In the genomic region with DNA sequence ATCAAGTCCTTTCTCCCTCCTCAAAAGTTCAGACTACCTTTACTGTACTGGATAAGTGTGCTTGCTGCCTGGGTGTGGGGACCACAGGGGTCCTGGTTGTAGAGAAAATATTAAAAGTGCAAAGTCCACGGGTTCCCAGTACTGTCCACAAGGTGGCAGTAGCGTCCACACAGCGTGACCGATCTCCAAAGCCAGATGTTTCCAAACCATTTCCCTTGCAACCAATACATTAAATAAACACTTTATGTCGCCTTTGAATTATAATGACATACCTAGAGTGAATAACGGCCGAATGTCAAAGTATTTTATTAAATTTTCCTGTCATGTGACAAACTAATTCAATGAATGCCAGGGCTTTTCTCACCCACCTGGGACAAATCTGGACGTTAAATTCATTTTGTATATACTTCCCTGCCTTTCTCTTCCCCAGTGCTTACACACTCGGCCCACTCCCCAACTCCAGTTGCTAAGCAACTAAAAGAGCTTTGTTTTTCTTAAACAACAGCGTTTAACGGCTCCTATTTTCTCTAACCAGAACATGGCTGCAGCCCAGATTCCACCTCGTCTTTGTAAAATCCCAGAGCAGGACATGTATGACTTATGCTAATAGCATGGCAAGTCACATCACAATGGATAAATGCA, we compare ENCODE assay signal across 8 mouse cellular contexts. TPM values are rescaled to one million over a fixed set of nuclear protein-coding genes. Genes with fewer than 3 reads are reported as not detected.
DNase-seq lines count a peak whose midpoint lies in the region; ATAC-seq and TF ChIP-seq lines count a peak whose summit lies in the region.

No protein-coding gene starts in this region.

- H3K4me1 ChIP-seq in thymus, adult 2 months (replicated peaks; ENCODE audit: control insufficient read depth, insufficient read depth, low read length), result no peaks in the 10 kb centered on the region
- H3K4me1 ChIP-seq in bone marrow macrophage, adult 2 months (ENCODE audit: control insufficient read depth, insufficient read depth, low read length), result no peaks in the 10 kb centered on the region
- H3K4me1 ChIP-seq in forebrain, embryonic 10.5 days, result 0 out of 2 replicates have a peak, but pooled peaks cover 6% of the 10 kb centered on the region
- H3K4me1 ChIP-seq in hindbrain, embryonic 10.5 days (replicated peaks), result no peaks in the 10 kb centered on the region
- no peaks in the 10 kb centered on the region for H3K4me1 ChIP-seq in midbrain, embryonic 11.5 days (ENCODE audit: control insufficient read depth, insufficient read depth, low read length)
- H3K4me1 ChIP-seq in stomach, postnatal 0 days (replicated peaks; ENCODE audit: control insufficient read depth, insufficient read depth), result no peaks in the 10 kb centered on the region

- intact Hi-C loops in left cerebral cortex, postnatal 25 days (cut with DNase I), result loop anchor here (5.0 kb wide), 3 partner anchors 128 to 313 kb away; no protein-coding TSS in a partner anchor

- H3K9me3 ChIP-seq in forebrain, embryonic 10.5 days, result no peaks in the 10 kb centered on the region
- H3K9me3 ChIP-seq in hindbrain, embryonic 10.5 days, result no peaks in the 10 kb centered on the region
- H3K9me3 ChIP-seq in midbrain, embryonic 11.5 days (ENCODE audit: control insufficient read depth, low read length), result no peaks in the 10 kb centered on the region
- no peaks in the 10 kb centered on the region for H3K9me3 ChIP-seq in stomach, postnatal 0 days (ENCODE audit: control insufficient read depth, low read length)

- H3K36me3 ChIP-seq in thymus, adult 2 months (ENCODE audit: control insufficient read depth, insufficient read depth, low read length), result no peaks in the 10 kb centered on the region
- H3K36me3 ChIP-seq in forebrain, embryonic 10.5 days (replicated peaks), result no peaks in the 10 kb centered on the region
- H3K36me3 ChIP-seq in hindbrain, embryonic 10.5 days, result no peaks in the 10 kb centered on the region
- H3K36me3 ChIP-seq in midbrain, embryonic 11.5 days (ENCODE audit: control insufficient read depth, insufficient read depth, low read length), result no peaks in the 10 kb centered on the region
- no peaks in the 10 kb centered on the region for H3K36me3 ChIP-seq in stomach, postnatal 0 days (ENCODE audit: control insufficient read depth, insufficient read depth, low read length)

- DNase-seq in thymus, adult 2 months, result peak; percentile 28
- no peak for DNase-seq in thymus, adult 18-20 months
- DNase-seq in forebrain, embryonic 10.5 days (ENCODE audit: extremely low spot score, low spot score), result peak; percentile 54
- peak; percentile 58 for DNase-seq in hindbrain, embryonic 10.5 days (ENCODE audit: low spot score)
- peak; percentile 31 to 36 for DNase-seq in left cerebral cortex, postnatal 25 days (ENCODE audit: low spot score in 2 of 2)
- peak; percentile 96 for DNase-seq in midbrain, embryonic 11.5 days (ENCODE audit: low spot score, missing footprints)
- peak; percentile 59 for DNase-seq in stomach, postnatal 0 days (ENCODE audit: low spot score)

- no peak overlapping the region for H3K4me3 ChIP-seq in thymus, adult 2 months (ENCODE audit: control insufficient read depth, insufficient read depth, low read length)
- no peak overlapping the region for H3K4me3 ChIP-seq in bone marrow macrophage, adult 2 months (ENCODE audit: insufficient read depth, low read length)
- no peak overlapping the region for H3K4me3 ChIP-seq in forebrain, embryonic 10.5 days
- no peak overlapping the region for H3K4me3 ChIP-seq in hindbrain, embryonic 10.5 days
- no peak overlapping the region for H3K4me3 ChIP-seq in midbrain, embryonic 11.5 days (ENCODE audit: low read depth, low read length)
- H3K4me3 ChIP-seq in stomach, postnatal 0 days (ENCODE audit: low read depth, low read length), result no peak overlapping the region

- 10% methylated on average over 12 of the region's 12 CpGs for WGBS in thymus, adult 2 months
- WGBS in forebrain, embryonic 10.5 days, result 24% methylated on average over 12 of the region's 12 CpGs
- WGBS in hindbrain, embryonic 10.5 days, result 21% methylated on average over 12 of the region's 12 CpGs
- 21% methylated on average over 12 of the region's 12 CpGs for WGBS in midbrain, embryonic 11.5 days
- WGBS in stomach, postnatal 0 days, result 10% methylated on average over 12 of the region's 12 CpGs

- H3K9ac ChIP-seq in midbrain, embryonic 11.5 days (ENCODE audit: low read length), result no peak overlapping the region
- H3K9ac ChIP-seq in stomach, postnatal 0 days (ENCODE audit: low read length), result no peak overlapping the region

- ATAC-seq in midbrain, embryonic 11.5 days (ENCODE audit: low FRiP score), result peak; percentile 71
- ATAC-seq in stomach, postnatal 0 days (ENCODE audit: low FRiP score, low TSS enrichment), result peak; percentile 54; the same call in 1 of the 2 replicates

- no peak overlapping the region for H3K27ac ChIP-seq in thymus, adult 2 months (ENCODE audit: control insufficient read depth, insufficient read depth, low read length)
- H3K27ac ChIP-seq in bone marrow macrophage, adult 2 months (ENCODE audit: insufficient read depth, low read depth, low read length), result no peak overlapping the region
- no peak overlapping the region for H3K27ac ChIP-seq in forebrain, embryonic 10.5 days
- no peak overlapping the region for H3K27ac ChIP-seq in hindbrain, embryonic 10.5 days
- H3K27ac ChIP-seq in midbrain, embryonic 11.5 days (ENCODE audit: low read depth, low read length), result no peak overlapping the region
- H3K27ac ChIP-seq in stomach, postnatal 0 days (replicated peaks), result no peak overlapping the region

- no peak for TF ChIP-seq CTCF in thymus, adult 2 months (IDR thresholded peaks at IDR 0.05; ENCODE audit: borderline replicate concordance, control insufficient read depth, extremely low read depth, insufficient read depth, low read length, poor library complexity)
- TF ChIP-seq CTCF in bone marrow macrophage, adult 2 months (IDR thresholded peaks at IDR 0.05; ENCODE audit: low read depth, low read length), result peak; percentile 86
- TF ChIP-seq CTCF in stomach, postnatal 0 days (IDR thresholded peaks at IDR 0.05; ENCODE audit: low read depth), result peak; percentile 97

- peak; percentile 43 for TF ChIP-seq EP300 in stomach, postnatal 0 days (optimal IDR thresholded peaks at IDR 0.05)

- H3K27me3 ChIP-seq in thymus, adult 2 months (ENCODE audit: control insufficient read depth, insufficient read depth, low read length), result no peaks in the 10 kb centered on the region
- H3K27me3 ChIP-seq in forebrain, embryonic 10.5 days (ENCODE audit: poor library complexity, severe bottlenecking), result no peaks in the 10 kb centered on the region
- no peaks in the 10 kb centered on the region for H3K27me3 ChIP-seq in hindbrain, embryonic 10.5 days (ENCODE audit: insufficient read depth, poor library complexity, severe bottlenecking)
- H3K27me3 ChIP-seq in midbrain, embryonic 11.5 days (ENCODE audit: control insufficient read depth, insufficient read depth, low read length), result no peaks in the 10 kb centered on the region
- no peaks in the 10 kb centered on the region for H3K27me3 ChIP-seq in stomach, postnatal 0 days (ENCODE audit: control insufficient read depth, insufficient read depth, low read length)

- no peak overlapping the region for H3K4me2 ChIP-seq in midbrain, embryonic 11.5 days
- H3K4me2 ChIP-seq in stomach, postnatal 0 days (replicated peaks; ENCODE audit: low read depth), result peak overlapping the region; percentile 35

- no peak for TF ChIP-seq POLR2A in thymus, adult 2 months (IDR thresholded peaks at IDR 0.05; ENCODE audit: control insufficient read depth, extremely low read depth, insufficient read depth, low read length, poor library complexity)
- TF ChIP-seq POLR2A in bone marrow macrophage, adult 2 months (IDR thresholded peaks at IDR 0.05; ENCODE audit: borderline replicate concordance, low read depth, low read length), result no peak

RNA-seq across cellular contexts. Expression of a gene that starts 49.4 kb away (rescaled TPM):
- 3.9 and 9.8 TPM in 2 replicates for polyA plus RNA-seq in thymus, adult 2 months (2012; rRNA removed)
- 6.2 and 6.9 TPM in 2 replicates for polyA plus RNA-seq in bone marrow macrophage, adult 2 months (2012; ENCODE audit: insufficient read depth, insufficient read length, missing spikeins)
- 43.8 and 45.2 TPM in 2 replicates for polyA plus RNA-seq in forebrain, embryonic 10.5 days (2016; fragmentation: Nextera tagmentation; extraction: Ambion mirVana)
- polyA plus RNA-seq in hindbrain, embryonic 10.5 days (2016; fragmentation: Nextera tagmentation; extraction: Ambion mirVana), result 35.2 and 47.0 TPM in 2 replicates
- under 1 TPM; 0.69 to 0.92 TPM for total RNA-seq in left cerebral cortex, postnatal 25 days (2021)
- 31.3 and 35.9 TPM in 2 replicates for polyA plus RNA-seq in midbrain, embryonic 11.5 days (2014; fragmentation: Nextera tagmentation; extraction: Ambion mirVana)
- 3.3 and 5.4 TPM in 2 replicates for polyA plus RNA-seq in stomach, postnatal 0 days (2015; fragmentation: Nextera tagmentation; extraction: Ambion mirVana)

Comparison
In these comparisons a context has a peak if more than half of its experiments do, and no peak if none do; other contexts are left out.
1. DNase-seq: peak in thymus, adult 2 months (single experiment), forebrain, embryonic 10.5 days (single experiment), hindbrain, embryonic 10.5 days (single experiment), left cerebral cortex, postnatal 25 days (2 of 2), midbrain, embryonic 11.5 days (single experiment) and stomach, postnatal 0 days (single experiment); none in thymus, adult 18-20 months (0 of 2).